Mouse (Mus musculus): ENCODE results near the gene Thsd4.

DNA sequence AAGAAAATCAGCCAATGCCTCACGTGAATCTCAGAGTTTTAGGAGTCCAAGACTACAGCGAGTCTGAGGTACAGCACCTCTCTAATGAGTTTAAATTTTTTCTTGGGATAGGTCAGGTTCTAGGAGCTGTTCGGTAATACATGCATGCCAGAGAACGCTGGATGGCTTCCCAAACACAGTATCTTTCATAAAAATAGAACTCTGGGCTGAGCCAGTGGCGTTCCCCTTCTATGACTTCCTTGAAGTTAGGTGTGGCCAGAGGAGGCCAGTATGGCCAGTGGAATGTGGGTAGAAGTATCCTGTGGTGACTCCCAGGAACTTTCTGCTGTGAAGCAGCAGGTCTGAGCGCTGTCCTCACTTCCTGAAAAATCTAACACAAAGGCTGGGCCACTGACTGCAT, 186.4 kb downstream of the Thsd4 start:
- no peak for TF ChIP-seq GATA1 (IDR thresholded peaks at IDR 0.05; ENCODE audit: borderline replicate concordance, low read length)
- no peak for TF ChIP-seq FLI1 (IDR thresholded peaks at IDR 0.05; ENCODE audit: low read length)
